In genomic region chr7:137206770-137207285, GRCm38 (mm10) we compare ENCODE assay signal across 15 mouse cellular contexts.
DNase-seq lines count a peak whose midpoint lies in the region; ATAC-seq lines count a peak whose summit lies in the region.
"Had no signal": no experiment of that assay in that cellular context is flagged by ENCODE, and none has a peak within 500 bp of the region (broad histone marks: within the 10 kb centered on the region; RNA-seq: fewer than 3 reads in every experiment).

No protein-coding gene starts in this region.

- DNase-seq in midbrain, embryonic 10.5 days (ENCODE audit: low spot score): no peak
- DNase-seq in gastrocnemius, adult 18-20 months (ENCODE audit: low spot score): no peak
- no peak for DNase-seq in heart, postnatal 10 days
- DNase-seq: cerebellum, postnatal 25 days; heart, adult 18-20 months; kidney, adult 9 months; right cerebral cortex, adult 18-20 months; thymus, adult 18-20 months had no signal

- H3K36me3 ChIP-seq in forebrain, embryonic 13.5 days (ENCODE audit: poor library complexity, severe bottlenecking): no peaks in the 10 kb centered on the region
- H3K36me3 ChIP-seq in forebrain, embryonic 16.5 days (ENCODE audit: control insufficient read depth, insufficient read depth): no peaks in the 10 kb centered on the region
- H3K36me3 ChIP-seq in midbrain, embryonic 13.5 days: 0 out of 2 replicates have a peak, but pooled peaks cover 4% of the 10 kb centered on the region
- no peaks in the 10 kb centered on the region for H3K36me3 ChIP-seq in midbrain, embryonic 10.5 days
- no peaks in the 10 kb centered on the region for H3K36me3 ChIP-seq in hindbrain, embryonic 16.5 days (ENCODE audit: control insufficient read depth, insufficient read depth, low read length)
- no peaks in the 10 kb centered on the region for H3K36me3 ChIP-seq in neural tube, embryonic 12.5 days

- no peak overlapping the region for H3K27ac ChIP-seq in forebrain, embryonic 13.5 days
- H3K27ac ChIP-seq in forebrain, embryonic 16.5 days (ENCODE audit: low read length): no peak overlapping the region
- peak overlapping the region; percentile 56 for H3K27ac ChIP-seq in midbrain, embryonic 13.5 days
- no peak overlapping the region for H3K27ac ChIP-seq in midbrain, embryonic 10.5 days (replicated peaks)
- peak overlapping the region; percentile 3; the same call in 1 of the 2 replicates for H3K27ac ChIP-seq in hindbrain, embryonic 16.5 days (ENCODE audit: low read depth, low read length)
- H3K27ac ChIP-seq in neural tube, embryonic 12.5 days: peak overlapping the region; percentile 22; the same call in 1 of the 2 replicates
- H3K27ac ChIP-seq: liver, embryonic 14.5 days had no signal

- H3K4me1 ChIP-seq in forebrain, embryonic 13.5 days: peaks cover 57% of the 10 kb centered on the region
- peaks cover 26% of the 10 kb centered on the region for H3K4me1 ChIP-seq in forebrain, embryonic 16.5 days (replicated peaks; ENCODE audit: control insufficient read depth, insufficient read depth, low read length)
- H3K4me1 ChIP-seq in midbrain, embryonic 13.5 days (replicated peaks): peaks cover 94% of the 10 kb centered on the region
- H3K4me1 ChIP-seq in midbrain, embryonic 10.5 days: peaks cover 52% of the 10 kb centered on the region
- peaks cover 19% of the 10 kb centered on the region for H3K4me1 ChIP-seq in hindbrain, embryonic 16.5 days (ENCODE audit: control insufficient read depth, insufficient read depth, low read depth, low read length)
- peaks cover 64% of the 10 kb centered on the region for H3K4me1 ChIP-seq in neural tube, embryonic 12.5 days

- intact Hi-C loops in heart, postnatal 10 days (cut with DNase I): no loop called here

- no peak overlapping the region for H3K9ac ChIP-seq in forebrain, embryonic 13.5 days
- no peak overlapping the region for H3K9ac ChIP-seq in forebrain, embryonic 16.5 days (replicated peaks; ENCODE audit: low read depth, low read length)
- no peak overlapping the region for H3K9ac ChIP-seq in midbrain, embryonic 13.5 days (replicated peaks)
- no peak overlapping the region for H3K9ac ChIP-seq in hindbrain, embryonic 16.5 days (ENCODE audit: low read depth, low read length)
- no peak overlapping the region for H3K9ac ChIP-seq in neural tube, embryonic 12.5 days
- H3K9ac ChIP-seq: liver, embryonic 14.5 days had no signal

- H3K4me2 ChIP-seq in forebrain, embryonic 13.5 days: peak overlapping the region; percentile 21
- no peak overlapping the region for H3K4me2 ChIP-seq in forebrain, embryonic 16.5 days (ENCODE audit: low read length)
- no peak overlapping the region for H3K4me2 ChIP-seq in midbrain, embryonic 13.5 days (replicated peaks)
- no peak overlapping the region for H3K4me2 ChIP-seq in hindbrain, embryonic 16.5 days (ENCODE audit: low read length)
- peak overlapping the region; percentile 22; the same call in 1 of the 2 replicates for H3K4me2 ChIP-seq in neural tube, embryonic 12.5 days (replicated peaks)

- WGBS in forebrain, embryonic 13.5 days: 31% methylated on average over 21 of the region's 21 CpGs
- WGBS in forebrain, embryonic 16.5 days: 24% methylated on average over 21 of the region's 21 CpGs
- 74% methylated on average over 21 of the region's 21 CpGs for WGBS in midbrain, embryonic 13.5 days
- WGBS in midbrain, embryonic 10.5 days: 94% methylated on average over 21 of the region's 21 CpGs
- 57% methylated on average over 21 of the region's 21 CpGs for WGBS in hindbrain, embryonic 16.5 days
- WGBS in neural tube, embryonic 12.5 days: 48% methylated on average over 21 of the region's 21 CpGs

- peaks cover 80% of the 10 kb centered on the region for H3K27me3 ChIP-seq in forebrain, embryonic 13.5 days
- H3K27me3 ChIP-seq in forebrain, embryonic 16.5 days (replicated peaks; ENCODE audit: control insufficient read depth, insufficient read depth, low read length): peaks cover 55% of the 10 kb centered on the region
- H3K27me3 ChIP-seq in midbrain, embryonic 13.5 days: no peaks in the 10 kb centered on the region
- H3K27me3 ChIP-seq in midbrain, embryonic 10.5 days (ENCODE audit: low read depth, poor library complexity, severe bottlenecking): peaks cover 5% of the 10 kb centered on the region; the same call in 1 of the 2 replicates
- no peaks in the 10 kb centered on the region for H3K27me3 ChIP-seq in hindbrain, embryonic 16.5 days (replicated peaks; ENCODE audit: control insufficient read depth, insufficient read depth, low read length)
- H3K27me3 ChIP-seq in neural tube, embryonic 12.5 days (replicated peaks): no peaks in the 10 kb centered on the region

- no peak overlapping the region for H3K4me3 ChIP-seq in forebrain, embryonic 13.5 days
- H3K4me3 ChIP-seq in forebrain, embryonic 16.5 days (replicated peaks; ENCODE audit: low read length): no peak overlapping the region
- no peak overlapping the region for H3K4me3 ChIP-seq in midbrain, embryonic 13.5 days (replicated peaks)
- no peak overlapping the region for H3K4me3 ChIP-seq in midbrain, embryonic 10.5 days
- no peak overlapping the region for H3K4me3 ChIP-seq in hindbrain, embryonic 16.5 days (ENCODE audit: low read length)
- no peak overlapping the region for H3K4me3 ChIP-seq in neural tube, embryonic 12.5 days

- no peak for ATAC-seq in forebrain, embryonic 13.5 days
- ATAC-seq in forebrain, embryonic 16.5 days: no peak
- no peak for ATAC-seq in midbrain, embryonic 13.5 days
- peak; percentile 59; the same call in 1 of the 2 replicates for ATAC-seq in hindbrain, embryonic 16.5 days
- peak; percentile 67 for ATAC-seq in neural tube, embryonic 12.5 days (ENCODE audit: low FRiP score, low read depth)
- ATAC-seq: lung, postnatal 0 days had no signal

- no peaks in the 10 kb centered on the region for H3K9me3 ChIP-seq in forebrain, embryonic 13.5 days (replicated peaks)
- no peaks in the 10 kb centered on the region for H3K9me3 ChIP-seq in forebrain, embryonic 16.5 days (ENCODE audit: control insufficient read depth, low read length)
- no peaks in the 10 kb centered on the region for H3K9me3 ChIP-seq in midbrain, embryonic 13.5 days
- no peaks in the 10 kb centered on the region for H3K9me3 ChIP-seq in midbrain, embryonic 10.5 days (replicated peaks)
- H3K9me3 ChIP-seq in hindbrain, embryonic 16.5 days (ENCODE audit: control insufficient read depth, low read length): no peaks in the 10 kb centered on the region
- H3K9me3 ChIP-seq in neural tube, embryonic 12.5 days: no peaks in the 10 kb centered on the region

Comparison
In these comparisons a context has a peak if more than half of its experiments do, and no peak if none do; other contexts are left out.
1. H3K27ac ChIP-seq: peak in midbrain, embryonic 13.5 days (single experiment), hindbrain, embryonic 16.5 days (single experiment) and neural tube, embryonic 12.5 days (single experiment); none in forebrain, embryonic 13.5 days (single experiment), forebrain, embryonic 16.5 days (single experiment) and midbrain, embryonic 10.5 days (single experiment).
2. H3K4me2 ChIP-seq: peak in forebrain, embryonic 13.5 days (single experiment) and neural tube, embryonic 12.5 days (single experiment); none in forebrain, embryonic 16.5 days (single experiment), midbrain, embryonic 13.5 days (single experiment) and hindbrain, embryonic 16.5 days (single experiment).
3. ATAC-seq: peak in hindbrain, embryonic 16.5 days (single experiment) and neural tube, embryonic 12.5 days (single experiment); none in forebrain, embryonic 13.5 days (single experiment), forebrain, embryonic 16.5 days (single experiment) and midbrain, embryonic 13.5 days (single experiment).